Mouse (Mus musculus) C2C12 (cell line): ENCODE measurements at regions not wholly inside any gene's neighbourhood (a gene's known extent, or its start where the extent isn't known, plus 50 kb on each side); places are given as distances from the start of the nearest gene placed in this dataset.
A peak's percentile ranks its signal among the peaks of the same experiment; 100 is the strongest.

ENCODE experiments used
- H3K27me3 ChIP-seq: one replicate; pipeline ENCODE4 v1.6.1; 2011; ENCODE audit not compliant: control insufficient read depth, insufficient read depth, insufficient read length
- H3K36me3 ChIP-seq: one replicate; pipeline ENCODE4 v1.6.1; 2011; ENCODE audit not compliant: control insufficient read depth, insufficient read depth
- H3K4me3 ChIP-seq: one replicate; pipeline ENCODE4 v1.5.1; 2011; ENCODE audit warnings: mild to moderate bottlenecking, control low read depth; ENCODE audit not compliant: poor library complexity, insufficient read depth, severe bottlenecking
- H3K79me2 ChIP-seq: one replicate; pipeline ENCODE4 v1.6.1; 2011; ENCODE audit not compliant: control insufficient read depth, insufficient read depth
- H3K79me3 ChIP-seq: one replicate; pipeline ENCODE4 v1.6.1; 2011; ENCODE audit warnings: low read depth, control low read depth
- H3ac ChIP-seq: one replicate; pipeline ENCODE3; 2011; ENCODE audit warnings: low read depth; ENCODE audit not compliant: control insufficient read depth, insufficient read length
- CEBPB ChIP-seq: IDR thresholded peaks from one replicate; pipeline ENCODE4 v1.6.1; 2011; ENCODE audit warnings: low read depth, mild to moderate bottlenecking, control low read depth, moderate library complexity
- CTCF ChIP-seq: IDR thresholded peaks from one replicate; pipeline ENCODE4 v1.5.1; 2011; ENCODE audit not compliant: control insufficient read depth, insufficient read depth, insufficient read length
- FOSL1 ChIP-seq: IDR thresholded peaks from one replicate; pipeline ENCODE4 v1.8.0; 2011; ENCODE audit warnings: mild to moderate bottlenecking, low read length; ENCODE audit not compliant: poor library complexity, insufficient read depth, severe bottlenecking
- MAX ChIP-seq: IDR thresholded peaks from one replicate; pipeline ENCODE4 v1.6.1; 2011; ENCODE audit warnings: mild to moderate bottlenecking, control low read depth
- MYOD1 ChIP-seq: IDR thresholded peaks from one replicate; pipeline ENCODE4 v1.6.1; 2011; ENCODE audit warnings: low read depth; ENCODE audit not compliant: control insufficient read depth, insufficient read length
- MYOG ChIP-seq: IDR thresholded peaks from one replicate; pipeline ENCODE4 v1.6.1; 2011; ENCODE audit not compliant: control insufficient read depth, insufficient read length; ENCODE audit errors: extremely low read depth
- USF1 ChIP-seq: IDR thresholded peaks from one replicate; pipeline ENCODE4 v1.6.1; 2011; ENCODE audit warnings: low read depth, mild to moderate bottlenecking, control low read depth, moderate library complexity

DNA sequence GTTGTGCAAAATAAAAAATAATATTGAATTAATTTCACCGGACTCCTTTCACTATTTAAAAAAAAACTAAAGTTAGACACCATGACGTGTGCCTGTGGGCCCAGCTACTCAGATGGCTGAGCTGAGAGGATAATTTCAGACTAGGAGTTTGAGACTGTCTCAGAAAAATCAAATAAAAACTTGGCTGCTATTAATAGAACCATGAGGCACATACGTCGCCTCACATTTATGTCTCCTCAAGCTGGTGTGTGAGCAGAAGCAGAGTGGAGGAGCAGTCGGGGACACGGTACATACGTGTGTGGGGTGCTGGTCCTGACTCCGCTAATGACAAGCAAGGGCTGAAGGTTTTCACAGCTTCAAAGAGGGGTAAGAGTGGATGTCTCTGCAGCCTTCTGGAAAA, 52.8 kb upstream of the Dmrtb1 start:
- TF ChIP-seq MAX: no peak
- no peak for TF ChIP-seq USF1
- TF ChIP-seq FOSL1: no peak
- TF ChIP-seq MYOG: no peak
- TF ChIP-seq CTCF: no peak
- TF ChIP-seq CEBPB: no peak
- no peak for TF ChIP-seq MYOD1
- Histone ChIP-seq H3K79me3 (no peaks in the 10 kb centered on the region), H3K27me3 (peaks cover 32% of the 10 kb centered on the region), H3K79me2 (no peaks in the 10 kb centered on the region), H3K36me3 (no peaks in the 10 kb centered on the region), H3ac (no peak overlapping the region), H3K4me3 (no peak overlapping the region)

DNA sequence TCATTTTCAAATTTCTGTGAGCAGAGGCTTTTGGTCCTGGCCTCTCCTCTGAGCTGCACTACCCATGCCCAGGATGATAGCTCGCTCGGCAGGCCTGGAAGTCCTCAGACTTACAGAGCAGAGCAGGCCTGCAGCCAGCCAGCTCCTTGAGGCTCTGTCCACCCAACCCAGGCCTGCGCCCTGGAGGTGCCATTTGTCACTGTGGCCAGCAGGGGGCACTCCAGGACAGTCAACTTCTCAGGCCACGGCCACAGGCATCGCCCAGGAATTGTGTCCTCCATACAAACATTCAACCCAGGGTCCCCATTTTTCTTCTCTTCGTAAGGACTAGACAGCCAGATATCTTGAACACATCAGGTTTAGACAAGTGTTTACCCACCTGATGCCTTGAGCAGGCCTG, 53.9 kb upstream of the Dmrtb1 start:
- Histone ChIP-seq H3K27me3 (peaks cover 38% of the 10 kb centered on the region), H3K79me2 (no peaks in the 10 kb centered on the region), H3K36me3 (no peaks in the 10 kb centered on the region), H3ac (no peak overlapping the region), H3K4me3 (no peak overlapping the region), H3K79me3 (no peaks in the 10 kb centered on the region)
- TF ChIP-seq FOSL1 (no peak), CTCF (peak; percentile 96)

DNA sequence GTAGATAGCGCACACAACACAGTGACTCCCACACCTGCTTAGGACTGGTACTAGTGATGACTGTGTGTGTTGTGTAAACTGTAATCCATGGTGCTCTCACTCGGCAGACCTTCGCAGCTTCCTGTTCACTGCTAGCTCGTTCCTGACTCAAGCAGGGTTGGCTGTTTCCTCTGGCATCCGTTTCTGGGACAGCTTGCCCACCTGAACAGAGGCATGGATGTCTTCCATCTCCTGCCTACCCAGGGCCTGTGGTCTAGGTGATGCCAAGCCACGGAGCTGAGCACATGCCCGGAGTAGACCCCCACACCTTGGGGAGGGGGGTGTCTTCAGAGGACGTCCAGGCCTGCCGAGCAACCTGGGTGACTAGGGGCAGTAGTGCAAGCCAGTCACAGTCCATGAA, 54.7 kb upstream of the Dmrtb1 start:
- H3K27me3 ChIP-seq: peaks cover 44% of the 10 kb centered on the region
- no peaks in the 10 kb centered on the region for H3K79me2 ChIP-seq
- no peaks in the 10 kb centered on the region for H3K79me3 ChIP-seq
- H3K4me3 ChIP-seq: no peak overlapping the region
- no peaks in the 10 kb centered on the region for H3K36me3 ChIP-seq
- TF ChIP-seq MYOD1: no peak
- TF ChIP-seq FOSL1: no peak
- TF ChIP-seq USF1: no peak
- no peak for TF ChIP-seq CEBPB
- TF ChIP-seq MAX: no peak
- no peak for TF ChIP-seq CTCF
- TF ChIP-seq MYOG: no peak
- no peak overlapping the region for H3ac ChIP-seq

DNA sequence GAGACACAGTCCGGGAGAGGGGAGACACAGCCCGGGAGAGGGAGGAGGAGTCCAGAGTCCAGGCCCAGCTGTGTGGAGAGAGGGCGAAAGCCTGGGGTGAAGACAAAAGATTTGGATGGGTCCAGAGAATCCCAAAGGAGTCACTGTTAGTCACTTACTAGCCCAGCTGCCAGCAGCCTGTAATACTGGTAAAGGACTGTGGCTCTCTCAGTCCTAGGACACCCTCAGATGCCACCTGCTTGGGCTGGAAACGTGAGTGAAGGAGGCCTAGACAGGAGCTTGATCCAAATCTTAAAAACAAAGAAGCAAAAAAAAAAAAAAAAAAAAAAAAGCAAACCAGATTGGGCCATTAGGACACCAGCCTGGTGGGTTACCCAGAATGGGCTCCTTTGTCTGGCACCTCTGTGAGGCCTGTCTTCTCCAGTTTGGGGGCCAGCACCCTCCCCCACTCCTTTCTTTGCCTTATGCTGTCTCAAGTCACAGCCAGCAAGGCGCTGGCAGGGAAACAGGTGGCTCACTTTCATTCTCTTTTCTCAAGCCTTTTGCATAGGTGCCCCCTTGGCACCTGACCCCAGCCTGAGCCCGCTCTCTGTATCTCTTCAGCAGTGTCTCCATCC, 55.9 kb upstream of the Dmrtb1 start:
- Histone ChIP-seq H3K79me2 (no peaks in the 10 kb centered on the region), H3K27me3 (peaks cover 40% of the 10 kb centered on the region)
- no peak for TF ChIP-seq CTCF
- no peak for TF ChIP-seq CEBPB
- TF ChIP-seq FOSL1: no peak
- TF ChIP-seq MYOG: no peak
- TF ChIP-seq MYOD1: no peak

DNA sequence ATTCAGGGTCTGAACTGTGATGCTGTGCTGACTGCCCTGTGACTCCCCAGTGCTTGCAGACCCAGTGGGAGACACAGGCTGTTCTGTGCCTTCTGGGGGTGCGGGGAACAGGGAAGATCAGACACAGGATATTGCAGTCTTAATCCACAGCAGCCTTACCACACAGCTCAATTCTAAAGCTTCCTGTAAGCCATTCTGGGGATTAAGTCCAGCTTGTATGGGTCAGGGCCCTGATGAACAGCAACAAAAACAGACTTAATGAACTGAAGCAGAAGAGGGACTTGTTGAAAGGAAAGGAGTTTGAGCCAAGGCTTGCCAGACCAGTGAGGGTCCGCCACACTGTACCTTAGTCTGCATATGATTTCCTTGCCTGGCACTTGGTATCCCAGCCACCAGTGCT, 58.4 kb upstream of the Lrp8 start:
- Histone ChIP-seq H3ac (no peak overlapping the region), H3K4me3 (no peak overlapping the region), H3K36me3 (no peaks in the 10 kb centered on the region), H3K27me3 (peaks cover 54% of the 10 kb centered on the region), H3K79me2 (no peaks in the 10 kb centered on the region), H3K79me3 (no peaks in the 10 kb centered on the region)
- TF ChIP-seq CTCF (no peak), FOSL1 (no peak), CEBPB (no peak), MAX (no peak), MYOG (no peak), MYOD1 (no peak), USF1 (no peak)

More for the DNA sequence above, 55.9 kb upstream of the Dmrtb1 start:
- H3K36me3 ChIP-seq: no peaks in the 10 kb centered on the region
- H3K79me3 ChIP-seq: no peaks in the 10 kb centered on the region
- no peak overlapping the region for H3ac ChIP-seq
- H3K4me3 ChIP-seq: no peak overlapping the region

DNA sequence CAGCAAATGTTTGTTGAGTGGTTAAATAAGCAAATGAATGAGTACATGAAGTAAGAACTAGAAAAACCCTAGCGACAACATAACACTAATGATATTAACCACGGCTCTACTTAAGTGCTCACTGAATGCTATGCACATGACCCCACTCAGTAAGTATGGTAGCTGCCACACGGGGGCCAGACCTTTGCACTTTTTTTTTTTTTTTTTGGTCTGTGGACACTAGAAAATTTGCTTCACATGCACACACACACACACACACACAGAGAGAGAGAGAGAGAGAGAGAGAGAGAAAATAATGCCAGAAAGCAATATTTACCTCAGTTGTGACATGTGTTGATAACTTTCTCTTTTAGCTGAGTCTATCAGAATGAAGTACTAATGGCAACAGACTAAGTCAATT, 55.7 kb upstream of the Lrp8 start:
- no peaks in the 10 kb centered on the region for H3K79me2 ChIP-seq
- no peak for TF ChIP-seq USF1
- TF ChIP-seq FOSL1: no peak
- no peak for TF ChIP-seq CTCF
- no peak for TF ChIP-seq MAX
- no peak for TF ChIP-seq MYOG
- TF ChIP-seq MYOD1: no peak
- no peak for TF ChIP-seq CEBPB

More for the DNA sequence above, 55.7 kb upstream of the Lrp8 start:
- H3K27me3 ChIP-seq: peaks cover 55% of the 10 kb centered on the region
- H3ac ChIP-seq: no peak overlapping the region
- no peaks in the 10 kb centered on the region for H3K36me3 ChIP-seq
- no peaks in the 10 kb centered on the region for H3K79me3 ChIP-seq
- H3K4me3 ChIP-seq: no peak overlapping the region
